Mouse (Mus musculus) layer of hippocampus, postnatal 14 days (tissue): ENCODE measurements around the gene Rgs12. TPM values are rescaled to one million over a fixed set of nuclear protein-coding genes. Genes with fewer than 3 reads are reported as not detected.

ENCODE experiments used
- DNase-seq, 2 experiments: peaks; one replicate each; pipeline ENCODE4 v3.0.0; 2021 to 2022; ENCODE audit warnings: low spot score in 2 of 2, mixed read lengths in 1 of 2
- microRNA-seq, 2 experiments: library from miRNA; unstranded; fragments of <30 nt; microRNA quantifications; one replicate each; pipeline ENCODE4 v1.2.0; 2021
- total RNA-seq, 2 experiments: library from RNA; stranded (reverse); gene quantifications; 2 replicates each; pipeline ENCODE4 v1.2.3; 2021

The Rgs12 gene
- total RNA-seq, 2 experiments from 2014 or later = 44.3 to 50.3 TPM

- DNase-seq = no peak
These were observed 121.1 kb downstream of the Rgs12 start for GRCm38 (mm10) chr5:35070314-35070713.

GRCm38 (mm10) chr5:35070953-35071352 lies 121.7 kb downstream of the Rgs12 start:
- DNase-seq = peak in 1 of 2 experiments; percentile 35

- no peak for DNase-seq
These were observed 122.6 kb downstream of the Rgs12 start for GRCm38 (mm10) chr5:35071855-35072254.

- no peak for DNase-seq
These were observed 124.0 kb downstream of the Rgs12 start for GRCm38 (mm10) chr5:35073235-35073634.

- no peak for DNase-seq
These were observed 124.7 kb downstream of the Rgs12 start for GRCm38 (mm10) chr5:35073992-35074391.

GRCm38 (mm10) chr5:35076369-35076768 lies 127.1 kb downstream of the Rgs12 start:
- DNase-seq = no peak

GRCm38 (mm10) chr5:35079101-35079500 lies 129.9 kb downstream of the Rgs12 start:
- DNase-seq = no peak

GRCm38 (mm10) chr5:35084913-35085312 lies 135.7 kb downstream of the Rgs12 start:
- DNase-seq = no peak

GRCm38 (mm10) chr5:35088785-35089613 lies 139.8 kb downstream of the Rgs12 start:
- peak; percentile 64 to 72 for DNase-seq

Small RNA genes within 50 kb of the gene (microRNA-seq; reads per million reads assigned to microRNA genes)
- gene Mir3097 = 13.9 to 21.0 reads per million in 2 experiments

Other genes with a start within 250 kb of the Rgs12 start
- 10 to 100 TPM; 78.0 to 81.2 TPM for gene Htt, start 187.7 kb upstream of the Rgs12 start, total RNA-seq
- 1 to 10 TPM; 8.5 to 9.4 TPM for gene Msantd1, start 41.4 kb upstream of the Rgs12 start, total RNA-seq
- gene Hgfac, start 92.1 kb downstream of the Rgs12 start, total RNA-seq = 1 to 10 TPM in 1 of 2 experiments, under 1 TPM in 1; 0.81 to 1.5 TPM
- gene Dok7, start 107.3 kb downstream of the Rgs12 start, total RNA-seq = 10 to 100 TPM; 20.1 to 25.0 TPM
- 100 to 1,000 TPM; 129 to 130 TPM for gene Lrpap1, start 156.3 kb downstream of the Rgs12 start, total RNA-seq